Mouse (Mus musculus) MEL-GATA-1-ER (cell line): ENCODE measurements around the gene Sorbs2.
"Not testable (repeated sequence)": the region's sequence is repeated elsewhere in the genome, so short reads cannot be mapped to it uniquely, and the experiment has no call there.

Experiments
- DNase-seq: peaks from one replicate; pipeline ENCODE4 v3.0.0-alpha.2; 2012; ENCODE audit warnings: low read depth; ENCODE audit errors: extremely low read depth

The Sorbs2 gene

GRCm38 (mm10) chr8:45833896-45834295 is 326.3 kb downstream of the Sorbs2 start:
- no peak for DNase-seq

GRCm38 (mm10) chr8:45843306-45843705 is 335.7 kb downstream of the Sorbs2 start:
- no peak for DNase-seq

- no peak for DNase-seq
Observed at GRCm38 (mm10) chr8:45844097-45844885, 336.7 kb downstream of the Sorbs2 start.

- DNase-seq: no peak
Observed at GRCm38 (mm10) chr8:45844911-45845481, 337.4 kb downstream of the Sorbs2 start.

- DNase-seq: no peak
Observed at GRCm38 (mm10) chr8:45845906-45846305, 338.3 kb downstream of the Sorbs2 start.

GRCm38 (mm10) chr8:45855118-45855517 is 347.5 kb downstream of the Sorbs2 start:
- no peak for DNase-seq

- no peak for DNase-seq
Observed at GRCm38 (mm10) chr8:45857734-45858133, 350.1 kb downstream of the Sorbs2 start.

GRCm38 (mm10) chr8:45858391-45858790 is 350.8 kb downstream of the Sorbs2 start:
- DNase-seq: no peak

- not testable (repeated sequence) for DNase-seq
Observed at GRCm38 (mm10) chr8:45871587-45871986, 364.0 kb downstream of the Sorbs2 start.

GRCm38 (mm10) chr8:45872077-45872476 is 364.5 kb downstream of the Sorbs2 start:
- DNase-seq: no peak

- DNase-seq: no peak
Observed at GRCm38 (mm10) chr8:45874945-45875626, 367.5 kb downstream of the Sorbs2 start.

GRCm38 (mm10) chr8:45876397-45876796 is 368.8 kb downstream of the Sorbs2 start:
- DNase-seq: no peak
